In genomic region chr2:37565579-37565978, GRCm38 (mm10) we compare ENCODE assay signal across 20 mouse cellular contexts. TPM values are rescaled to one million over a fixed set of nuclear protein-coding genes. Genes with fewer than 3 reads are reported as not detected.
A peak's percentile ranks its signal among the peaks of the same experiment; 100 is the strongest.
DNase-seq lines count a peak whose midpoint lies in the region; ATAC-seq lines count a peak whose summit lies in the region.
"Had no signal": no experiment of that assay in that cellular context is flagged by ENCODE, and none has a peak within 500 bp of the region (broad histone marks: within the 10 kb centered on the region; RNA-seq: fewer than 3 reads in every experiment).

No protein-coding gene starts in this region.

- peaks cover 18% of the 10 kb centered on the region for H3K36me3 ChIP-seq in heart, embryonic 11.5 days (ENCODE audit: control insufficient read depth, insufficient read depth, low read length)
- H3K36me3 ChIP-seq in hindbrain, embryonic 12.5 days: peaks cover 73% of the 10 kb centered on the region

- intact Hi-C loops in heart, postnatal 10 days (cut with DNase I): loop anchor here (5.0 kb wide), 1 partner anchor 207 kb away; no protein-coding TSS in a partner anchor

- peak; percentile 27 to 33 for DNase-seq in heart, postnatal 10 days
- peak; percentile 19 for DNase-seq in thymus, postnatal 14 days
- DNase-seq in cerebellum, postnatal 36 days: no peak
- no peak for DNase-seq in right cerebral cortex, adult 2 months (ENCODE audit: low spot score in 2 of 2)
- DNase-seq: cerebellum, adult 9-10 months; forebrain, postnatal 0 days; gastrocnemius, postnatal 14 days; spleen, adult 18-20 months had no signal

- H3K27ac ChIP-seq in heart, embryonic 11.5 days (ENCODE audit: low read depth, low read length): no peak overlapping the region
- no peak overlapping the region for H3K27ac ChIP-seq in hindbrain, embryonic 12.5 days
- H3K27ac ChIP-seq: hindbrain, embryonic 15.5 days; kidney, embryonic 15.5 days; liver, embryonic 14.5 days; neural tube, embryonic 13.5 days; stomach, postnatal 0 days had no signal

- no peaks in the 10 kb centered on the region for H3K9me3 ChIP-seq in heart, embryonic 11.5 days (replicated peaks; ENCODE audit: control insufficient read depth, low read length)
- no peaks in the 10 kb centered on the region for H3K9me3 ChIP-seq in hindbrain, embryonic 12.5 days (replicated peaks)
- H3K9me3 ChIP-seq: heart, embryonic 12.5 days; hindbrain, embryonic 15.5 days; kidney, embryonic 15.5 days; neural tube, embryonic 13.5 days had no signal

- no peaks in the 10 kb centered on the region for H3K4me1 ChIP-seq in heart, embryonic 11.5 days (ENCODE audit: control insufficient read depth, insufficient read depth, low read length)
- no peaks in the 10 kb centered on the region for H3K4me1 ChIP-seq in hindbrain, embryonic 12.5 days
- H3K4me1 ChIP-seq: hindbrain, embryonic 15.5 days; kidney, embryonic 15.5 days; neural tube, embryonic 13.5 days had no signal

- H3K27me3 ChIP-seq in heart, embryonic 11.5 days (ENCODE audit: control insufficient read depth, insufficient read depth, low read length): no peaks in the 10 kb centered on the region
- H3K27me3 ChIP-seq in hindbrain, embryonic 12.5 days: no peaks in the 10 kb centered on the region
- H3K27me3 ChIP-seq: heart, embryonic 12.5 days; hindbrain, embryonic 15.5 days; kidney, embryonic 15.5 days; neural tube, embryonic 13.5 days had no signal

- no peak overlapping the region for H3K4me2 ChIP-seq in heart, embryonic 11.5 days
- H3K4me2 ChIP-seq in hindbrain, embryonic 12.5 days (replicated peaks): no peak overlapping the region
- H3K4me2 ChIP-seq: heart, embryonic 12.5 days; hindbrain, embryonic 15.5 days; kidney, embryonic 15.5 days; neural tube, embryonic 13.5 days had no signal

- no peak overlapping the region for H3K9ac ChIP-seq in heart, embryonic 11.5 days (ENCODE audit: low read depth, low read length)
- no peak overlapping the region for H3K9ac ChIP-seq in hindbrain, embryonic 12.5 days
- H3K9ac ChIP-seq: forebrain, postnatal 0 days; heart, embryonic 12.5 days; hindbrain, embryonic 15.5 days; kidney, embryonic 15.5 days; liver, embryonic 14.5 days; neural tube, embryonic 13.5 days had no signal

- 63% methylated on average over 2 of the region's 2 CpGs for WGBS in heart, embryonic 11.5 days (ENCODE audit: insufficient replicate concordance)
- 78% methylated on average over 2 of the region's 2 CpGs for WGBS in hindbrain, embryonic 12.5 days

- ATAC-seq in heart, embryonic 11.5 days (replicated peaks; ENCODE audit: insufficient number of reproducible peaks, low FRiP score, low TSS enrichment): no peak
- ATAC-seq in CD4-positive, CD25-positive, alpha-beta regulatory T cell, adult 4 months: peak; percentile 75
- peak; percentile 82 for ATAC-seq in inflammation-experienced regulatory T-cells, adult 6 months
- no peak for ATAC-seq in hindbrain, embryonic 12.5 days (ENCODE audit: low FRiP score)
- ATAC-seq: forebrain, postnatal 0 days; midbrain, embryonic 16.5 days had no signal

- H3K4me3 ChIP-seq in heart, embryonic 11.5 days (ENCODE audit: low read depth, low read length): no peak overlapping the region
- H3K4me3 ChIP-seq in hindbrain, embryonic 12.5 days: no peak overlapping the region
- H3K4me3 ChIP-seq: erythroblast, embryonic 14.5 days; heart, embryonic 12.5 days; hindbrain, embryonic 15.5 days; kidney, embryonic 15.5 days; neural tube, embryonic 13.5 days had no signal

RNA-seq across cellular contexts. Expression of gene Gpr21, which starts 49.4 kb away (rescaled TPM):
- total RNA-seq in heart, postnatal 10 days (2021): 1 to 10 TPM; 1.3 to 1.5 TPM
- polyA plus RNA-seq in heart, embryonic 11.5 days (2014; fragmentation: Nextera tagmentation; extraction: Ambion mirVana): 0.31 and 1.0 TPM in 2 replicates
- polyA plus RNA-seq in CD4-positive, CD25-positive, alpha-beta regulatory T cell, adult 4 months (2017; shearing (Covaris generic)): 1 to 10 TPM in 1 of 2 experiments, under 1 TPM in 1; 0.90 to 1.1 TPM
- 1 to 10 TPM; 1.0 to 2.2 (median 1.4) TPM for polyA plus RNA-seq in inflammation-experienced regulatory T-cells, adult 6 months (2017; shearing (Covaris generic))
- polyA plus RNA-seq in hindbrain, embryonic 12.5 days (2016; fragmentation: Nextera tagmentation; extraction: Ambion mirVana): 5.7 and 6.1 TPM in 2 replicates
- polyA plus RNA-seq: erythroblast, embryonic 14.5 days had no signal

Comparison
In these comparisons a context has a peak if more than half of its experiments do, and no peak if none do; other contexts are left out.
1. DNase-seq: peak in heart, postnatal 10 days (2 of 2) and thymus, postnatal 14 days (single experiment); none in cerebellum, postnatal 36 days (0 of 2) and right cerebral cortex, adult 2 months (0 of 2).
2. ATAC-seq: peak in CD4-positive, CD25-positive, alpha-beta regulatory T cell, adult 4 months (single experiment) and inflammation-experienced regulatory T-cells, adult 6 months (single experiment); none in heart, embryonic 11.5 days (single experiment) and hindbrain, embryonic 12.5 days (single experiment).